Mouse (Mus musculus) liver (tissue): ENCODE measurements at regions not wholly inside any gene's neighbourhood (a gene's known extent, or its start where the extent isn't known, plus 50 kb on each side); places are given as distances from the start of the nearest gene placed in this dataset.

Source experiments
- DNase-seq: peaks from one replicate; pipeline ENCODE4 v3.0.0-alpha.2; 2020; ENCODE audit warnings: mixed read lengths

- DNase-seq = no peak
Measured at GRCm38 (mm10) chr9:14184261-14184660, 90.6 kb upstream of the Sesn3 start.

- no peak for DNase-seq
Measured at GRCm38 (mm10) chr9:14185681-14186080, 89.2 kb upstream of the Sesn3 start.

- DNase-seq = no peak
Measured at GRCm38 (mm10) chr9:14187753-14188152, 87.1 kb upstream of the Sesn3 start.

GRCm38 (mm10) chr9:14188504-14188903 lies 86.4 kb upstream of the Sesn3 start:
- no peak for DNase-seq

GRCm38 (mm10) chr9:14190660-14191059 lies 84.2 kb upstream of the Sesn3 start:
- DNase-seq = no peak

GRCm38 (mm10) chr9:14194748-14195147 lies 80.1 kb upstream of the Sesn3 start:
- DNase-seq = no peak

- no peak for DNase-seq
Measured at GRCm38 (mm10) chr9:14199116-14199515, 75.8 kb upstream of the Sesn3 start.

- DNase-seq = no peak
Measured at GRCm38 (mm10) chr9:14199983-14200700, 74.7 kb upstream of the Sesn3 start.

- no peak for DNase-seq
Measured at GRCm38 (mm10) chr9:14200852-14201251, 74.0 kb upstream of the Sesn3 start.

GRCm38 (mm10) chr9:14202551-14203306 lies 72.1 kb upstream of the Sesn3 start:
- DNase-seq = no peak

GRCm38 (mm10) chr9:14203307-14203695 lies 71.6 kb upstream of the Sesn3 start:
- no peak for DNase-seq

GRCm38 (mm10) chr9:14203768-14204416 lies 71.0 kb upstream of the Sesn3 start:
- DNase-seq = no peak

- no peak for DNase-seq
Measured at GRCm38 (mm10) chr9:14204817-14205216, 70.0 kb upstream of the Sesn3 start.

- DNase-seq = no peak
Measured at GRCm38 (mm10) chr9:14206838-14207560, 67.9 kb upstream of the Sesn3 start.

- DNase-seq = no peak
Measured at GRCm38 (mm10) chr9:14207561-14207936, 67.3 kb upstream of the Sesn3 start.

- no peak for DNase-seq
Measured at GRCm38 (mm10) chr9:14213283-14213682, 61.6 kb upstream of the Sesn3 start.

- DNase-seq = no peak
Measured at GRCm38 (mm10) chr9:14215171-14215782, 59.6 kb upstream of the Sesn3 start.

- no peak for DNase-seq
Measured at GRCm38 (mm10) chr9:14215961-14216360, 58.9 kb upstream of the Sesn3 start.

- DNase-seq = no peak
Measured at GRCm38 (mm10) chr9:14222936-14223335, 51.9 kb upstream of the Sesn3 start.
